In the genomic region with DNA sequence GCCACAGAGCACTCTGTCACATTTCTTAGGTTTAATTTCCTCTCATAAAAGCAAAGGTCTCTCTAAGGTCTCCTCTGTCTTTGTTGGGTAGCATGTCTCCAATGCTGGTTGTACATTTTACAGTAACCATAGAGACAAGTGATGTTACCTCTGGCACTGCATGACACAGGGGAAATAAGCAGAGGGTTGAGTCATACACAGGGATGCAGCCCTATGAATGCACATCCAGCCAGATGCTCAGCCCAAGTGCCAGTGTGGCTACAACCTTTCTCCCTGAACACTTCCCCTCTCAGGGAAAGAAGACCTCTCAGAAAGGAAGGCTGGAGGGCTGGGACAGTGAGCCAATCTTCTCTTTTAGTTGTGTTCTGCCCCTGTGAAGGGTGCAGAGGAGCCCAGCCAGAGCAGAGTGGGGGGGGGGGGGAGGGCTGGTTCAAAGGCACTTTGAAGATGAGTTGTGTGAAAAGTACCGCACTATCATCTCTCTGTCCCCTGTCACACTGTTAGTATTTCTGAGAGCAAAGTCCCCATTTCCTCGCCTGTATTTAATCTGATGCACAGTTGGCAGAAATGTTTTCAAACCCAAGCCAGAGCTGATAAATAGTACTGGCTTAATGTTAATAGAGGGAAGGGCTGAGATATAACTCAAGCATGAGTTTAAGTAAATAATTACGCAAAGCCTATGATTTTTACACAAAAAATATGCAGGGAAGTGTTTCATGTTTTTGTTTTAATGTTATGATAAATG, we compare ENCODE assay signal across 29 mouse cellular contexts.
DNase-seq lines count a peak whose midpoint lies in the region; ATAC-seq and TF ChIP-seq lines count a peak whose summit lies in the region.
"Had no signal": no experiment of that assay in that cellular context is flagged by ENCODE, and none has a peak within 500 bp of the region (broad histone marks: within the 10 kb centered on the region; RNA-seq: fewer than 3 reads in every experiment).

No protein-coding gene starts in this region.

- 74% methylated on average over 3 of the region's 3 CpGs for WGBS in hindbrain, postnatal 0 days
- 75% methylated on average over 3 of the region's 3 CpGs for WGBS in hindbrain, embryonic 13.5 days
- 46% methylated on average over 3 of the region's 3 CpGs for WGBS in lung, embryonic 15.5 days
- 74% methylated on average over 3 of the region's 3 CpGs for WGBS in neural tube, embryonic 13.5 days

- H3K9me3 ChIP-seq in hindbrain, postnatal 0 days (ENCODE audit: low read length): no peaks in the 10 kb centered on the region
- H3K9me3 ChIP-seq in hindbrain, embryonic 13.5 days: no peaks in the 10 kb centered on the region
- H3K9me3 ChIP-seq in lung, embryonic 15.5 days: no peaks in the 10 kb centered on the region
- no peaks in the 10 kb centered on the region for H3K9me3 ChIP-seq in neural tube, embryonic 13.5 days
- H3K9me3 ChIP-seq: embryonic facial prominence, embryonic 12.5 days; forebrain, embryonic 15.5 days; heart, embryonic 12.5 days; hindbrain, embryonic 15.5 days; limb, embryonic 15.5 days; liver, embryonic 15.5 days; megakaryocyte, embryonic 14.5 days; neural tube, embryonic 12.5 days had no signal

- no peak for DNase-seq in hindbrain, postnatal 0 days (ENCODE audit: low spot score)
- DNase-seq in lung, postnatal 10 days: no peak
- DNase-seq in neural tube, embryonic 10.5 days (ENCODE audit: extremely low spot score, low spot score): no peak
- no peak for DNase-seq in layer of hippocampus, adult 9-10 months (ENCODE audit: low spot score)
- DNase-seq: adrenal gland, postnatal 14 days; cerebellum, adult 11 months; cerebellum, adult 9-10 months; embryo, embryonic 11 days; gastrocnemius, adult 2 months; gastrocnemius, postnatal 36 days; heart, adult 2 months; kidney, adult 2 months; kidney, postnatal 36 days; lung, postnatal 36 days; midbrain, embryonic 14.5 days; retina, postnatal 1 day; right cerebral cortex, postnatal 14 days had no signal

- no peaks in the 10 kb centered on the region for H3K4me1 ChIP-seq in hindbrain, postnatal 0 days (ENCODE audit: insufficient read depth, low read length)
- peaks cover 8% of the 10 kb centered on the region; the same call in 1 of the 2 replicates for H3K4me1 ChIP-seq in hindbrain, embryonic 13.5 days (replicated peaks)
- peaks cover 21% of the 10 kb centered on the region for H3K4me1 ChIP-seq in lung, embryonic 15.5 days
- peaks cover 19% of the 10 kb centered on the region for H3K4me1 ChIP-seq in neural tube, embryonic 13.5 days (replicated peaks)
- H3K4me1 ChIP-seq: embryonic facial prominence, embryonic 12.5 days; forebrain, embryonic 15.5 days; heart, embryonic 12.5 days; limb, embryonic 15.5 days; liver, embryonic 15.5 days; megakaryocyte, embryonic 14.5 days; neural tube, embryonic 12.5 days had no signal

- no peaks in the 10 kb centered on the region for H3K36me3 ChIP-seq in hindbrain, postnatal 0 days (ENCODE audit: insufficient read depth, low read length)
- no peaks in the 10 kb centered on the region for H3K36me3 ChIP-seq in hindbrain, embryonic 13.5 days
- no peaks in the 10 kb centered on the region for H3K36me3 ChIP-seq in lung, embryonic 15.5 days
- H3K36me3 ChIP-seq in neural tube, embryonic 13.5 days: no peaks in the 10 kb centered on the region
- H3K36me3 ChIP-seq: embryonic facial prominence, embryonic 12.5 days; forebrain, embryonic 15.5 days; heart, embryonic 12.5 days; hindbrain, embryonic 15.5 days; limb, embryonic 15.5 days; liver, embryonic 15.5 days; neural tube, embryonic 12.5 days had no signal

- TF ChIP-seq CTCF in hindbrain, postnatal 0 days (IDR thresholded peaks at IDR 0.05; ENCODE audit: low read depth): no peak

- H3K4me2 ChIP-seq in hindbrain, postnatal 0 days (ENCODE audit: low read depth, low read length): no peak overlapping the region
- no peak overlapping the region for H3K4me2 ChIP-seq in hindbrain, embryonic 13.5 days
- no peak overlapping the region for H3K4me2 ChIP-seq in lung, embryonic 15.5 days
- no peak overlapping the region for H3K4me2 ChIP-seq in neural tube, embryonic 13.5 days
- H3K4me2 ChIP-seq: embryonic facial prominence, embryonic 12.5 days; forebrain, embryonic 15.5 days; heart, embryonic 12.5 days; hindbrain, embryonic 15.5 days; limb, embryonic 15.5 days; liver, embryonic 15.5 days; neural tube, embryonic 12.5 days had no signal

- peak; percentile 53; the same call in 1 of the 2 replicates for ATAC-seq in hindbrain, postnatal 0 days
- no peak for ATAC-seq in hindbrain, embryonic 13.5 days (ENCODE audit: low FRiP score)
- peak; percentile 78; the same call in 1 of the 2 replicates for ATAC-seq in lung, embryonic 15.5 days (ENCODE audit: borderline replicate concordance, extremely low read depth, low FRiP score, low TSS enrichment)
- ATAC-seq in neural tube, embryonic 13.5 days (ENCODE audit: low read depth): peak; percentile 68; the same call in 1 of the 2 replicates
- ATAC-seq: forebrain, embryonic 15.5 days had no signal

- no peaks in the 10 kb centered on the region; the same call in 1 of the 2 replicates for H3K27me3 ChIP-seq in hindbrain, postnatal 0 days (ENCODE audit: insufficient read depth, low read length)
- peaks cover 80% of the 10 kb centered on the region for H3K27me3 ChIP-seq in hindbrain, embryonic 13.5 days
- H3K27me3 ChIP-seq in lung, embryonic 15.5 days: no peaks in the 10 kb centered on the region
- H3K27me3 ChIP-seq in neural tube, embryonic 13.5 days: peaks cover 81% of the 10 kb centered on the region
- H3K27me3 ChIP-seq: embryonic facial prominence, embryonic 12.5 days; forebrain, embryonic 15.5 days; limb, embryonic 15.5 days; liver, embryonic 15.5 days; megakaryocyte, embryonic 14.5 days had no signal

- no peak overlapping the region for H3K9ac ChIP-seq in hindbrain, postnatal 0 days (replicated peaks; ENCODE audit: low read length)
- no peak overlapping the region for H3K9ac ChIP-seq in hindbrain, embryonic 13.5 days
- no peak overlapping the region for H3K9ac ChIP-seq in lung, embryonic 15.5 days
- H3K9ac ChIP-seq in neural tube, embryonic 13.5 days: no peak overlapping the region
- H3K9ac ChIP-seq: embryonic facial prominence, embryonic 12.5 days; forebrain, embryonic 15.5 days; heart, embryonic 12.5 days; hindbrain, embryonic 15.5 days; limb, embryonic 15.5 days; liver, embryonic 15.5 days; neural tube, embryonic 12.5 days had no signal

- no peak overlapping the region for H3K4me3 ChIP-seq in hindbrain, postnatal 0 days (ENCODE audit: low read length)
- no peak overlapping the region for H3K4me3 ChIP-seq in hindbrain, embryonic 13.5 days
- no peak overlapping the region for H3K4me3 ChIP-seq in lung, embryonic 15.5 days
- H3K4me3 ChIP-seq in neural tube, embryonic 13.5 days: no peak overlapping the region
- H3K4me3 ChIP-seq: embryonic facial prominence, embryonic 12.5 days; forebrain, embryonic 15.5 days; gastrocnemius, adult 2 months; heart, adult 2 months; heart, embryonic 12.5 days; hindbrain, embryonic 15.5 days; layer of hippocampus, adult 2 months; limb, embryonic 15.5 days; liver, embryonic 15.5 days; megakaryocyte, embryonic 14.5 days; neural tube, embryonic 12.5 days had no signal

- H3K27ac ChIP-seq in hindbrain, postnatal 0 days: no peak overlapping the region
- H3K27ac ChIP-seq in hindbrain, embryonic 13.5 days: no peak overlapping the region
- peak overlapping the region; percentile 19; the same call in 1 of the 2 replicates for H3K27ac ChIP-seq in lung, embryonic 15.5 days
- H3K27ac ChIP-seq in neural tube, embryonic 13.5 days (replicated peaks): no peak overlapping the region
- H3K27ac ChIP-seq: embryonic facial prominence, embryonic 12.5 days; forebrain, embryonic 15.5 days; gastrocnemius, adult 2 months; heart, adult 2 months; hindbrain, embryonic 15.5 days; layer of hippocampus, adult 2 months; limb, embryonic 15.5 days; liver, embryonic 15.5 days; neural tube, embryonic 12.5 days had no signal
